Mouse (Mus musculus): ENCODE measurements around the gene Casz1.

- TF ChIP-seq CTCF (conservative IDR thresholded peaks at IDR 0.05; ENCODE audit: insufficient read depth, insufficient read length, low read depth, low read length) (no peak), POLR2A (IDR thresholded peaks at IDR 0.05; ENCODE audit: low read depth, low read length) (no peak)
Observed at GRCm38 (mm10) chr4:148856216-148856615, 52.0 kb downstream of the Casz1 start.
